Mouse (Mus musculus): Measurements from ENCODE around the gene Tmem89. TPM values are rescaled to one million over a fixed set of nuclear protein-coding genes. Genes with fewer than 3 reads are reported as not detected.

The Tmem89 gene
- under 1 TPM in 1 of 4 experiments, not detected in 3; 0.28 TPM for total RNA-seq (2022)

GRCm38 (mm10) chr9:108914491-108914890 is at the start of gene Tmem89:
TSS of gene Tmem89 (plus strand) at chr9:108914619.
- DNase-seq (ENCODE audit: low spot score) = peak; percentile 52

DNA sequence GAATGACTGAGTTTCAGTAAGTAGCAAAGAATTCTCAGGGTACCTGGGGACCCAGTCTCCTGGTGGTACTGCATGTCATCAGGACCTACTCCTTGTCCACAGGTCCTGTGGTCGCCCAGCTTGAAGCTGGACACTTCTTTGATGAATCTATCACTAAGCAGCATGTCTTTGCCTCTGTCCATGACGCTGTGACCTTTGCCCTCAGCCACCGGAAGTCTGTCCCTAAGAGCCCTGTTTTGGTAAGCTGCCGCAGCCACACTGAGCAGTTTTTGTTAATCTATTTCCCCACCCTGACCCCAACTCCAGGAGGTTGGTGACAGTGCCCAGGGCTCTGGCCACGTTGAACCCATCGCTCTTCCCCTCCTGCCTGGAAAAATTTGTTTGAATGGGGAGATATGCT is 2.1 kb upstream of the Tmem89 start:
- no peak for DNase-seq (ENCODE audit: low spot score)

DNA sequence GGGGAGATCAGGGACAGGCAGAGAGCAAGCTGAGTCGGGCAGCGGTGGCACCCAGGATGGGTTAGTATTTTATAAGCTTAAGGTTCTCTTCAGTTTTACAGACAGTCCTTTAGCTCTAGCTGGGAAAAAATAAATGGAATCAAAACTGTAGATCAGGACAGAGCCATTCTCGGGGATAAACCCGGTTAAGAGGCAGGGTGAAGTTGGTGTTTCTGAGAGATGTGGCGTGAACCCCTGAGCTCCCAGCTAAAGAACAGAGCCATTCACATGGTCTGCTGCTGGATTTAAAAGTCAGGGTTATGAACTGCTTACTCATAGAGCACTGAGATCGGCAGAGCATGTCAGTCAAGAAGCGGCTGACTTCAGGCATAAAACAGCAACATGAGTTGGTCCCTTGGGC is 1.3 kb upstream of the Tmem89 start:
- no peak for DNase-seq (ENCODE audit: low spot score)

DNA sequence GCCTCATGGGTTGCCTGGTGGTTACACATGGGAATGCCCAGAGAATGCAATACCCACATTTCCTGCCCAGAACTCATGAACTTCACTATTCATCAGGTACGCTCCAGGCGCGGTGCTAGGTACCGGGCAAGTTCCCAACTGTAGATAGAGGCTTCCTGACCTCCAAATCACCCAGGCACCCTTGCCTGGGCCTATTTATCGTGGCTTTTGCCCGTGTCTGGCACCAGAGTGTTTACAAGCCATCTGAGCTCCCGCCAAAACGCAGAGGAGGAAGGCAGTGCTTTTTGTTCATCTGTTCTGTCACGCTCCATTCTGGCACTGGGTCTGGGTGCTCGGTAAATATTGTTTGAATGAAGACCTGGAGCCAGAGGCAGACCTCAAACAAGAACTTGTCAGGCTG is 798 bp upstream of the Tmem89 start:
- DNase-seq (ENCODE audit: low spot score) = no peak

DNA sequence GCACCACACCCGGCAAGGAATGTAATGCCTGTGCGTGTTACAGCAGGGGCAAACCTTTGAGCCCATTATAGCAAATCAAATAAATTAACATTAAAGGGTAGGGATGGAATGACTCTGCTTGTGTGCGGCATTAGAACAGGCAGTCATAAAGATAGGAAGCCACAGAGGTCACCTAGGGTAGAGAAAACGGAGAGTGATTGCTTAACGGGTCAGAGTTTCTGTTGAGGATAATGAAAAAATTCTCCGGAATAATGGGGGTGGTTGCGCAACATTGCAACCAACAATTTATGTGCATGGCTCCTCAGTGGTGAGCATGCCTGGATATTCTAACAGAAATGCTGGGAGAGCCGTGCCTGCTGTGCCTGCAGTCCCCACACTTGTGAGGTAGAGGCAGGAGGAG is 11.5 kb downstream of the Tmem89 start:
- no peak for DNase-seq (ENCODE audit: low spot score)

GRCm38 (mm10) chr9:108928424-108928823 is 14.0 kb downstream of the Tmem89 start:
- DNase-seq (ENCODE audit: low spot score) = no peak

DNA sequence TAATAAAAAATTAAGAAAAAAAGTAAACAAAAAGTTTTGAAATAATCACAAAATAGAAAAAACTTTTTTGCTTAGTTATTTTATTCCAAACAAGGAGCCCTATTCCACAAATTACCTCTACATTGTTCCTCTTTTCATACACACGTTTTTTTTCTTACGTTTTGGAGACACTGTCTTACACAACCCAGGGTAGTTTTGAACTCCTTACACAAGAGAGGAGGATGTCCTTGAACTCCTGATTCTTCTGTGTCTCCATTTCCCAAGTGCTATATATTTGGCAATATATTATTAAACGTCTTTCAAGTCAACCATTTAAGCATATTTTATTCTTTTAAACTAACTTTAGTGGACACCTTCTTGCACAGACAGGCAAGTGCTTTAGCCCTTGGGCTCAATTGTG is 21.6 kb downstream of the Tmem89 start:
- no peak for DNase-seq (ENCODE audit: low spot score)

- peak; percentile 90 for DNase-seq (ENCODE audit: low spot score)
These were observed 22.3 kb downstream of the Tmem89 start, which contains the start of gene Uqcrc1 for GRCm38 (mm10) chr9:108936418-108937364. TSS of gene Uqcrc1 (plus strand) at chr9:108936633.

- DNase-seq (ENCODE audit: low spot score) = no peak
These were observed 30.7 kb downstream of the Tmem89 start for GRCm38 (mm10) chr9:108945111-108945510.

DNA sequence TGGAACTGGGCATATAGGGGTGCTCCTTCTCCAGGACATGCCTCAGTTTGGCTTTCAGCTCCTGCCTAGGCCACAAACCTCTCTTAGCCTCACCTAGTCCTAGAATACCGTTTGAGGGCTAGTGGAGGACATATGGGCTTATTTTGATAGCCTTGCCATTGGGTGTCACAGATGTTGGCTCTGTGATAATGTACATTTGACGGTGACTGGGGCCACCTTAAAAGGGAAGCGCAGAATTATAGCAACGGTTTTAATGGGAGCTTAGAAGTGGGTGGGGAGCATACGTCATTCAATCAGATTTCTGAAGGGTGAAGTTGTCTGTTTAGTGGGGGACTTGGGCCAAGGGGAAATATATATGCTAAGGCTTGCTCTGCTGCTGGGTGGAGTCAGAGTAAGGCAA is 31.2 kb downstream of the Tmem89 start:
- no peak for DNase-seq (ENCODE audit: low spot score)

GRCm38 (mm10) chr9:108949231-108949966 is 35.0 kb downstream of the Tmem89 start:
- no peak for DNase-seq (ENCODE audit: low spot score)

- DNase-seq (ENCODE audit: low spot score) = peak; percentile 16
These were observed 35.7 kb downstream of the Tmem89 start for GRCm38 (mm10) chr9:108949967-108950728.

DNA sequence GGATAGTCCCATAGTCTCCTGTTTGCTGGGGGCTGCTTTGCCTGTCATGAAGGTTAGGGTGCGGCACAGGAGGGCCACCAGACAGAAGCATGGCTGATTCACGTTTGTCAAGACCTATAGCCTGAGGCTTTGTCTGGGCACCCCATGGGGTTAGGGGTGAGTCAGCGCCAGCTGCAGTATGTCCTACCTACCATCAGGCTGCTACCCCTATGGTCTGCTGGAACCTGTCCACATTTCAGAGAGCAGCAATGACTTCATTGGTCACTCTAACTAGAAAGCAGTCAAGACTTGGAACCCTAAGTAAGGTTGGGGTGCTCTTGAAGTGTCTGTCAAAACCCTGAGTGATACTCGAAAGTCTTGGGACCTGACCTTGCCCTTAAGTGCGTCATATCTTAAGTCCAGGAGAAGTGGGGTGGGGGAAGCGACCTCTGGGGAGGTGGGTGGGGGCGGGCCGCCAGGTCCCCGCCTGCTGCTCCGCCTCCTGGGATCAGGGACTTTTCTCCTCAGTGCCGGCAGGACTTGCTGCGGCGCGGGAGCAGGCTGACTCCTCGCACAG is 38.7 kb downstream of the Tmem89 start, which contains the start of gene Col7a1:
Gene Col7a1, plus strand, starts transcription at position 506 of the 556 bp plus-strand sequence.
- no peak for DNase-seq (ENCODE audit: low spot score)

GRCm38 (mm10) chr9:108955241-108955640 is 40.8 kb downstream of the Tmem89 start:
- DNase-seq (ENCODE audit: low spot score) = no peak

GRCm38 (mm10) chr9:108955846-108956245 is 41.4 kb downstream of the Tmem89 start:
- DNase-seq (ENCODE audit: low spot score) = no peak

- no peak for DNase-seq (ENCODE audit: low spot score)
These were observed 49.2 kb downstream of the Tmem89 start for GRCm38 (mm10) chr9:108963577-108963976.

DNA sequence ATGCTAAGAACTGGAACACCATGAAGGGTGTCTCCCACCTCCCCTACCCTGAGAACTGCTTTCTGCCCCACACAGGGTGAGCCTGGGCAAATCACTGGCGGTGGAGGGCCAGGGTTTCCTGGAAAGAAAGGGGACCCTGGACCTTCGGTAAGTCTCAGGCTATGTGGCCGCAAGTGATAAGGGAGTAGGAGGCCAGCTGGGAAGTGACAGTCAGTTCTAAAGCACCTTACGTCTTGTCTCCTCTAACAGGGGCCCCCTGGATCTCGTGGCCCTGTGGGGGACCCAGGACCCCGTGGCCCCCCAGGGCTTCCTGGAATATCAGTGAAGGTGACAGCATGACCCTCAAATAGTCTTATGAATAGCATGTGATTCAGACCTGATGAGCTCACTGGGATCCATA is 49.9 kb downstream of the Tmem89 start:
- no peak for DNase-seq (ENCODE audit: low spot score)
